Mouse (Mus musculus) cerebellum, postnatal 14 days (tissue): ENCODE results near the gene Kcnf1.
"Not testable (repeated sequence)": the region's sequence is repeated elsewhere in the genome, so short reads cannot be mapped to it uniquely, and the experiment has no call there.

Experiments used
- DNase-seq, 2 experiments: peaks; one replicate each; pipeline ENCODE4 v3.0.0; 2021; ENCODE audit warnings: mixed read lengths in 2 of 2

The Kcnf1 gene

GRCm38 (mm10) chr12:17157558-17157957 lies 19.1 kb downstream of the Kcnf1 start:
- no peak for DNase-seq

DNA sequence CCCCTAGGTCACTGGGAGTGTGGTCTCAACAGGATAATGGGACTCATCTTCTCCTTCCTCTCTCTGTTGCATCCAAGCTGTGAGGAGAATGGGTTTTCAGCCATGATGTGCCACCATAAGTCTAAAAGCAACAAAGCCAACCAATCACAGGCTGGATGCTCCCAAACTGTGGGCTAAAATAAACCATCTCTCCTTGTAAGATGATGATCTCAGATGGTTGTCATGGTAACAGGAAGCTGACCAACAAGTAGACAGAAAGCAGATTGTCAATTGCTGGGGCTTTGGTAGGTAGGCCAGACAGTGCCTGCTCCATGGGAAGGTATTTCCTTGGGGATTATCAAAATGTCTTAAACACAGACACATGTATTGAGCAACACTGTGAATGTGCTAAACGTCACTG lies 20.9 kb downstream of the Kcnf1 start:
- DNase-seq = no peak

- no peak for DNase-seq
Observed at GRCm38 (mm10) chr12:17152840-17153239, 23.8 kb downstream of the Kcnf1 start.

GRCm38 (mm10) chr12:17148920-17149319 lies 27.8 kb downstream of the Kcnf1 start:
- DNase-seq = no peak

DNA sequence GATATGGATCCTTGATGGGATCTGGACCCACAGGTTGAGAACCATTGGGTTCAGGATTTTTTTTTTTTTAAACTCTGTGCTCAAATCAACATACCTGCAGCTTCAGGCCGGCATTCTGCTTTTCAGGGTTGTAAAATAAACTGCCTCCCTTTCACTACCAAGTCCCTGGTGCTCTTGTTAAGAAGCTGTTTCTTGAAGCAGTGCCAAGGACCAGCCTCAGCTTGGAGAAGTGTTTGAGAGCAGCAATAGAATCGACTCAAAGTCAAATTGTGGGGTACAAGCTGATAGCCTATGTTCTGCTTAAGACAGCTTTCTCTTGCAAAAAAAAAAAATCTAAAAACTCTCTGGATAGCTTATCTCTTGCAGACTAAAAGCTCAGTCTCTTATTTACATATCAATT lies 34.9 kb downstream of the Kcnf1 start:
- DNase-seq = no peak

DNA sequence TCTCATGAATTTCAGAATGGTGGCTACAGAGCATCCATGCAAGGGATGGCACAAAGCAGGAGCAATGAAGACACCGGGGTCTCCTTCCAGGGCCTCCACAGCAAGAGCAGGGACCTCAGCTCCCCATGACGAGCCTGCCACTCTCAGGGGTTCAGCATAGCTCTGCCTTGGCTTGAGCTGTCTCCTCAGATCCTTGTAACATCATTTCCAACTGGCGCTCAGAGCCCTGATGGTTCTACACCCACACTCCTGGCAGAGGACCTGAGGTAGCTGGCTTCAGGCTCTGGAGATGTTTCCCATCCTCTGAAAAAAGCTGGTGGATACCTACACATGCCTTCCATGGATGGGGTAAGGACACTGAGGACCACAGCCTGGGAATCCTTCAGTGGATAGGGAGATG lies 36.3 kb downstream of the Kcnf1 start:
- no peak for DNase-seq

GRCm38 (mm10) chr12:17134546-17135096 lies 42.1 kb downstream of the Kcnf1 start:
- no peak for DNase-seq

DNA sequence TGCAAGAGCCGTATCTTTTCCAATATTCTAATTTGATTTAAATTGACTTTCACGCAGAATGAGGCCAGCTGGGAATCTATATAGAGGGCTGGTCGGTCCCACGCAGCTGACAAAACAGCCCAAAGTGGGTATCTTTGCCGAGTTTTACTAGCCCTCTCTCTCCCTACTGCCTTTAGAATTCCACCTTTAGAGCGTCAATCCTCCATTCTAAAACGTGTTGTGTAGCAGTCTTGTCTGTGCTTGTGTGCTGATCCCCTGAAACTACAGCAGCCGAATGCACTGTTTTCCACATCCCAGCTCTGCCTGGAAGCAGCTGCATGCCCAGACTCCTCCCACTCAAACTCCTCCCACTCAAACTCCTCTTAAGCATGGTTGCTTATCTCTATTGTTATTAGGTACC lies 44.4 kb downstream of the Kcnf1 start:
- DNase-seq = no peak

DNA sequence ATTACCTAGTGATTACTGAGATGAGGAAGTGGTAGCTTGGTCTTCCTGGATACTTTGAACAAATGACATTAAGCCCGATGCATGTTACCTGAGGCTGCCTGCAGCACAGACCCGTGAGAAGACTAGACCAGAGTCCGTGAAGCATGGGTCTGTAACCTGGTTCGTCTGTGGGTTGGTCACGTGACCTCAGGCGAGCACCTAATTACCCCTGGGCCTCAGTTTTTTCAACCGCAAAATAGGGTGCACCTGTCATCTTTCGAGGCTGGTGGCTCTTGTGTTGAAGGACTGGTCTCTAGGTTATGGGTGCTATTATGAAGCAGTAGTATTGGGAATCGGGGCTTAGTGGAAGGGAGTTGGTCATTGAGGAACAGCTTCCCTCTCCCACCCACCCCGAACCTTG lies 45.1 kb downstream of the Kcnf1 start:
- DNase-seq = no peak

- not testable (repeated sequence) for DNase-seq
Observed at GRCm38 (mm10) chr12:17122881-17123280, 53.8 kb downstream of the Kcnf1 start.
